Mouse (Mus musculus) lung, embryonic 16.5 days (tissue): ENCODE measurements around the gene Adipor1. TPM values are rescaled to one million over a fixed set of nuclear protein-coding genes. Genes with fewer than 3 reads are reported as not detected.
"Not testable (repeated sequence)": the region's sequence is repeated elsewhere in the genome, so short reads cannot be mapped to it uniquely, and the experiment has no call there.

Experiments used
- ATAC-seq: fragments of 200-750 bp; cut with Nextera tagmentation; 2 replicates; pipeline ENCODE4 v1.8.0; 2017; ENCODE audit warnings: low read depth, mild to moderate bottlenecking, moderate library complexity
- H3K27ac ChIP-seq: fragments of 300-500 bp; sonication (generic); 2 replicates; pipeline ENCODE4 v1.5.1; 2014; ENCODE audit warnings: mild to moderate bottlenecking, control low read depth, low read length
- H3K27me3 ChIP-seq: fragments of 300-500 bp; sonication (generic); 2 replicates; pipeline ENCODE4 v1.6.1; 2014; ENCODE audit warnings: low read depth, low read length, mixed read lengths; ENCODE audit not compliant: control insufficient read depth, insufficient read depth
- H3K36me3 ChIP-seq: fragments of 300-500 bp; sonication (generic); 2 replicates; pipeline ENCODE4 v1.6.1; 2014; ENCODE audit warnings: low read length; ENCODE audit not compliant: control insufficient read depth, insufficient read depth
- H3K4me1 ChIP-seq: fragments of 300-500 bp; sonication (generic); replicated peaks from 2 replicates; pipeline ENCODE4 v1.6.1; 2014; ENCODE audit warnings: low read length, mixed read lengths; ENCODE audit not compliant: control insufficient read depth, insufficient read depth
- H3K4me2 ChIP-seq: fragments of 300-500 bp; sonication (generic); 2 replicates; pipeline ENCODE4 v1.6.1; 2014; ENCODE audit warnings: low read depth, low read length, control low read depth
- H3K4me3 ChIP-seq: fragments of 300-500 bp; sonication (generic); 2 replicates; pipeline ENCODE4 v1.5.1; 2014; ENCODE audit warnings: mild to moderate bottlenecking, low read length, control low read depth
- H3K9ac ChIP-seq: fragments of 300-500 bp; sonication (generic); 2 replicates; pipeline ENCODE4 v1.6.1; 2014; ENCODE audit warnings: low read length, control low read depth
- H3K9me3 ChIP-seq: fragments of 300-500 bp; sonication (generic); 2 replicates; pipeline ENCODE4 v1.6.1; 2016; ENCODE audit warnings: low read length; ENCODE audit not compliant: control insufficient read depth
- WGBS: fragments of 180-500 bp; shearing (Covaris S2); extraction: QIAGEN DNeasy Blood & Tissue Kit; methylation state at CpG from one replicate; pipeline ENCODE4 v1.1.7; 2014; 5-methylcytosine and 5-hydroxymethylcytosine counted together
- polyA plus RNA-seq: library from polyadenylated mRNA; unstranded; fragments of >200 nt; fragmentation: Nextera tagmentation; extraction: Ambion mirVana; gene quantifications from 2 replicates; pipeline ENCODE4 v1.2.1, GENCODE M21; 2015

The Adipor1 gene
- polyA plus RNA-seq, 1 experiment from 2014 or later = 95.5 TPM

- Histone ChIP-seq H3K4me3 (no peak overlapping the region), H3K4me1 (no peaks in the 10 kb centered on the region), H3K36me3 (no peaks in the 10 kb centered on the region), H3K4me2 (no peak overlapping the region), H3K9me3 (no peaks in the 10 kb centered on the region), H3K27me3 (no peaks in the 10 kb centered on the region), H3K27ac (no peak overlapping the region), H3K9ac (no peak overlapping the region)
- WGBS = 70% methylated on average over 6 of the region's 6 CpGs
- ATAC-seq = no peak
Measured at GRCm38 (mm10) chr1:134440437-134440836, 25.3 kb downstream of the Adipor1 start.

- H3K9ac ChIP-seq, H3K27ac ChIP-seq, H3K36me3 ChIP-seq, H3K4me3 ChIP-seq, H3K27me3 ChIP-seq, H3K4me2 ChIP-seq, ATAC-seq, H3K4me1 ChIP-seq, H3K9me3 ChIP-seq: not testable (repeated sequence)
- 93% methylated on average over 6 of the region's 10 CpGs for WGBS
Measured at GRCm38 (mm10) chr1:134441737-134442136, 26.6 kb downstream of the Adipor1 start.

DNA sequence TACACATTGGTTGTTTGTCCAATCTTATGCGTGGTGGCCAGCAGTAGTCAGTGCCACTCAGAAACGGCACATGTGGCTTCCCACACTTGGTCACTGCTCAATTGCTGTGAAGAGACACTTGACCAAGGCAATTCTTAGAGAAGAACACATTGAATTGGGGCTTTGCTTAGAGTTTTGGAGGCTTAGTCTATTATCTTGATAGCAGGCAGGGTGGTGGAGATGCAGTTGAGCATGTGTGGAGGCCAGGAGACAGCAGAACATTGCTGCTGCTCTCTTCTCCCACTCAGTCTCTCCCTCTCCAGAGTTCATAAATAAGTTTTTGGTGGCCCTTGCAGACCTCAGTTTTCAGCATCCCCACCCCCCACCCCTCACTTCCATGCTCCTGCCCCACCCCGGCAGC is 27.2 kb downstream of the Adipor1 start:
- Histone ChIP-seq H3K4me3 (no peak overlapping the region), H3K4me1 (no peaks in the 10 kb centered on the region), H3K9ac (no peak overlapping the region), H3K27me3 (no peaks in the 10 kb centered on the region), H3K4me2 (no peak overlapping the region), H3K27ac (no peak overlapping the region), H3K9me3 (no peaks in the 10 kb centered on the region), H3K36me3 (no peaks in the 10 kb centered on the region)
- ATAC-seq = no peak
- 94% methylated on average over 3 of the region's 3 CpGs for WGBS

DNA sequence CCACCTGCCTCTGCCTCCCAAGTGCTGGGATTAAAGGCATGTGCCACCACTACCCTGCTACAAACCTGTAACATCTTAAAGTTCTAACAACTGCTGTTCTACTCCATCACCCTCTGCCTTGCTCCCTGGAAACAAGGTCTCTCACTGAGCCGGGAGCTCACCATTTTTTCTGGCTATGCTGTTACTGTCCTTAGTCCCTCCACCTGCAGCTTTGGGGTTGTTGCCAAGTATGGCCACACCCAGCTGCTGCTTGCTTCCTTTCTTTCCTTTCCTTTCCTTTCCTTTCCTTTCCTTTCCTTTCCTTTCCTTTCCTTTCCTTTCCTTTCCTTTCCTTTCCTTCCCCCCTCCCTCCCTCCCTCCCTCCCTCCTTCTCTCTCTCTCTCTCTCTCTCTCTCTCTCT is 28.1 kb downstream of the Adipor1 start:
- H3K9me3 ChIP-seq, H3K9ac ChIP-seq, ATAC-seq, H3K4me3 ChIP-seq, H3K36me3 ChIP-seq, H3K4me2 ChIP-seq, H3K27ac ChIP-seq, H3K4me1 ChIP-seq, H3K27me3 ChIP-seq: not testable (repeated sequence)
- WGBS = 62% methylated on average over 1 of the region's 1 CpGs

GRCm38 (mm10) chr1:134445418-134445817 is 30.2 kb downstream of the Adipor1 start:
- H3K4me1 ChIP-seq = no peaks in the 10 kb centered on the region
- H3K27me3 ChIP-seq = no peaks in the 10 kb centered on the region
- no peak overlapping the region for H3K27ac ChIP-seq
- H3K36me3 ChIP-seq = no peaks in the 10 kb centered on the region
- no peak overlapping the region for H3K4me2 ChIP-seq
- H3K9me3 ChIP-seq = no peaks in the 10 kb centered on the region
- H3K4me3 ChIP-seq = no peak overlapping the region
- WGBS = 70% methylated on average over 2 of the region's 2 CpGs
- no peak for ATAC-seq
- H3K9ac ChIP-seq = no peak overlapping the region

DNA sequence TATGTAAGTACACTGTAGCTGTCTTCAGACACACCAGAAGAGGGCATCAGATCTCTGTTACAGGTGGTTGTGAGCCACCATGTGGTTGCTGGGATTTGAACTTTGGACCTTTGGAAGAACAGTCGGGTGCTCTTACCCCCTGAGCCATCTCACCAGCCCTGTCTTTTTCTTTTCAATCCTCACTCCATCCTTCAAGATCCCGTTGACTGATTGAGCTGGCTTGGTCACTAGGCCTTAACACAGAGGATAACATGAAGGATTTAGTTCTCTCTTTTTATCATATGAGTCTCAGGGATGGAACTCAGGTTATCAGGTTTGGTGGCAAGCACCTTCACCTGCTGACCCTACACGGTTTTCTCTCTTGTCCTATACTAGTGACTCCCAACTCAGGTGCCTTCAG is 33.4 kb downstream of the Adipor1 start:
- H3K4me2 ChIP-seq, H3K4me3 ChIP-seq, H3K27ac ChIP-seq, H3K27me3 ChIP-seq, ATAC-seq, H3K9ac ChIP-seq, H3K9me3 ChIP-seq, H3K36me3 ChIP-seq, H3K4me1 ChIP-seq: not testable (repeated sequence)
- WGBS = 56% methylated on average over 3 of the region's 3 CpGs

DNA sequence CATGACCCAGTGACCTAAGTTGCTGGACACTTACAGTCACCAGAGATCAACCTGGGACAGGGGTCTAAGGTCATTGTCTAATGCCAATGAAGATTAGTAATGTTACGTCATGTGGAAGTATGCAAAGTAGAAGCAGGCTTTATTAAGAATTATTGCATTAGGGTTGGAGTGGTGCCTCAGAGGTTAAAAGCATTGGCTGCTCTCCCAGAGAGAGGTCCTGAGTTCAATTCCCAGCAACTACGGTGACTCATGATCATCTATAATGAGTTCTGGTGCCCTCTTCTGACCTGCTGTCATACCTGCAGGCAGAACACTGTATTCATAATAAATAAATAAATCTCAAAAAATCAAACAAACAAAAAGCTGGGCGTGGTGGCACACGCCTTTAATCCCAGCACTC is 35.0 kb downstream of the Adipor1 start:
- no peaks in the 10 kb centered on the region for H3K9me3 ChIP-seq
- H3K27ac ChIP-seq = no peak overlapping the region
- ATAC-seq = no peak
- H3K4me3 ChIP-seq = no peak overlapping the region
- H3K9ac ChIP-seq = no peak overlapping the region
- H3K36me3 ChIP-seq = no peaks in the 10 kb centered on the region
- H3K4me2 ChIP-seq = no peak overlapping the region
- WGBS = 71% methylated on average over 4 of the region's 4 CpGs
- no peaks in the 10 kb centered on the region for H3K27me3 ChIP-seq
- no peaks in the 10 kb centered on the region; the same call in 1 of the 2 replicates for H3K4me1 ChIP-seq

- Histone ChIP-seq H3K27ac (no peak overlapping the region), H3K9me3 (no peaks in the 10 kb centered on the region), H3K4me3 (no peak overlapping the region), H3K4me1 (peaks cover 1% of the 10 kb centered on the region), H3K4me2 (no peak overlapping the region), H3K27me3 (no peaks in the 10 kb centered on the region), H3K36me3 (no peaks in the 10 kb centered on the region), H3K9ac (no peak overlapping the region)
- ATAC-seq = no peak
- WGBS = 49% methylated on average over 3 of the region's 3 CpGs
Measured at GRCm38 (mm10) chr1:134450986-134451385, 35.8 kb downstream of the Adipor1 start.

- peak; percentile 95 for ATAC-seq
- peak within 1 kb of the TSS; percentile 80 for H3K4me2 ChIP-seq
- WGBS = under 1% methylated on average over 56 of the region's 61 CpGs
Measured at GRCm38 (mm10) chr1:134454904-134455824, 40.0 kb downstream of the Adipor1 start, which contains the start of gene Klhl12. Gene Klhl12, plus strand, starts transcription at chr1:134455531.

More at GRCm38 (mm10) chr1:134454904-134455824, 40.0 kb downstream of the Adipor1 start, which contains the start of gene Klhl12:
- H3K9ac ChIP-seq = peak within 1 kb of the TSS; percentile 91
- peaks cover 3% of the 10 kb centered on the region; the same call in 1 of the 2 replicates for H3K36me3 ChIP-seq
- H3K4me3 ChIP-seq = peak within 1 kb of the TSS; percentile 84
- peaks cover 4% of the 10 kb centered on the region for H3K4me1 ChIP-seq
- no peaks in the 10 kb centered on the region for H3K9me3 ChIP-seq
- H3K27ac ChIP-seq = peak within 1 kb of the TSS; percentile 65
- H3K27me3 ChIP-seq = no peaks in the 10 kb centered on the region
